Mouse (Mus musculus) heart, postnatal 25 days (tissue): ENCODE measurements around the gene Arhgap15. TPM values are rescaled to one million over a fixed set of nuclear protein-coding genes. Genes with fewer than 3 reads are reported as not detected.

ENCODE experiments used
- DNase-seq: peaks from one replicate; pipeline ENCODE4 v3.0.0; 2022; ENCODE audit warnings: low spot score
- intact Hi-C: fragments of 180-260 bp; cut with DNase I; formaldehyde crosslinking; loops from one replicate; pipeline ENCODE4 v1.15.1; 2025
- total RNA-seq, 2 experiments: library from RNA; stranded (reverse); gene quantifications; 2 replicates each; pipeline ENCODE4 v1.2.3; 2021

Gene Arhgap15
- total RNA-seq, 2 experiments from 2014 or later = 0.42 to 0.92 TPM

DNA sequence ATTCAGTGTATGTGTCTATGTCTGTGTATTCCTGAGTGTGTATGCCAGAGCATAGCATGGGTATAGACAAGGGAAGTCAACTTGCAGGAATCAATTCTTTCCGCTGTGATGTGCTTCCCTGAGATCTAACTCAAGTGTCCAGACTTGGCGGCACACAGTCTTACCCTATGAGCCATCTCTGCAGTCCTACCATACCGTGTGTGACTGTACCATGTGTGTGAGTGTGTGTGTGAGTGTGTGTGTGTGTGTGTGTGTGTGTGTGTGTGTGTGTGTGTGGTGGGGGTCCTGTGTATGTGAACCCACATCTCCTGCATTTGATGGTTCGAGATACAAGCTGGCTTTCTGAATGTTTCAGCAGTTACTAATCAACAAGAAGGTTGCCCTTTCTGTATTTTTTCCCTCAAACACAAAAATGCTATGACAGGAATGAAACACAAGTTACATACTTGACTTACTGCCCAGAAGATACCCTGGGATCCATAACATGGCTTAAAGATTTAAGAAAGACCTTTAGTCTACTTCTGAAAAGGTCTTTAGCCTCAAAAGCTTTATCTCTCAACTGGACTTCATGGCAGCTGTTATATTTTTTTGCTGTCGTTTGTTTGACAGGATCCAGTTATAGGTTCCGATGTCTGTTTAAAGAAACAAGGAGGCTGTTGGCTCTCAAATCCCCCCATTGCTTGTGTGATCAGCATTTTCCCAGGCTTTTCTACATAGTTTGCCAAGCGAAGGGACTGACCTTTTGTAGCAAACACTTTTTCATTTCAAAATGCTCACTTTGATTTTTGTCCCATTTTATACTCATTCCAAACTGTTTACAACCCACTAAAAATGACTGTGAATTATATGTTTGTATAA is 397.7 kb downstream of the Arhgap15 start:
- intact Hi-C loops = no loop called here
- no peak for DNase-seq

- intact Hi-C loops = no loop called here
- no peak for DNase-seq
Observed at GRCm38 (mm10) chr2:44147486-44147885, 398.9 kb downstream of the Arhgap15 start.

- DNase-seq = peak; percentile 6
- intact Hi-C loops = no loop called here
Observed at GRCm38 (mm10) chr2:44147971-44148370, 399.3 kb downstream of the Arhgap15 start.

DNA sequence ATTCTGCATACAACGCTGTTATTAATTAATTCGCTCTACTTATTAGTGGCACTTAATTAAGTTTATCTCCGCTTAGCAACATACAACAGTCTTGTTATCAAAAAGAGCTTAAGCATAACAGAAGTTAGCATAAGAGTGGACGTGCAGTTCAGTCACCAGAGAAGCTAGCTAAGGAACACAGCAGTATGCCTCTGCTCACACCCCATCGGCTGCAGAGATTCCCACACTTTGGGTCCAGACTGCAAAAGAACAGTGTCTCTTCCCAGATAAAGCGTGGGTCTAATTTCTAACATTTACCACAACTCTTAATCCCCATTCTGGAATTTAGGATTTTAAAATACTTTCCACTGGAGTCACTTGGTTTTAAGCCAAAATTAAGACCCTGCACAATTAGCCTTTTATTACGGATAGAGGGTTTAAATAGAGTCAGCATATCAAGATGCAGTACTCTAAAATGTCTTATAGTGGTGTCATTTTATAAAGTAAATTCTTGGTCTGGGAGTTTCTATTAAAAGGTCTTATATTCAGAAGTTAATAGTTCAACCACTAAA is 400.0 kb downstream of the Arhgap15 start:
- DNase-seq = no peak
- intact Hi-C loops = no loop called here

DNA sequence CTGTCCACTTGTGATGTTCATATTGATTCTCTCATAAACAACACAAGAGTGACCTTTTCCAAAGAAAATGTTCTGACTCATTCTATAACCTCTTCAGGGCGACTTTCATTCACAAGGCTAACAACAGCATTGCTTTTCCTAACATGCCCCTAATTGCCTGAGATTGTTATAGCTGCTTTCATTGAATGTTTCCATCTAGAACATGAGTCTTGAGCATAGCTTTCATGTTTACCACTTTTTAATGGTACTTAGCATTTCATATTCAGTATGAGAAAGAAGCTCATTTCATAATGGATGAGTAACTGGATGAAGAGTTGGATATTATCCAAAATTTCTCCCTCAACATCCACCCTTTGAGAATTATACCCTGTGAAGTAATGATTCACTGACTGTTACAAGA is 403.7 kb downstream of the Arhgap15 start:
- intact Hi-C loops = no loop called here
- DNase-seq = no peak

GRCm38 (mm10) chr2:44160358-44160757 is 411.7 kb downstream of the Arhgap15 start:
- intact Hi-C loops = no loop called here
- DNase-seq = no peak

DNA sequence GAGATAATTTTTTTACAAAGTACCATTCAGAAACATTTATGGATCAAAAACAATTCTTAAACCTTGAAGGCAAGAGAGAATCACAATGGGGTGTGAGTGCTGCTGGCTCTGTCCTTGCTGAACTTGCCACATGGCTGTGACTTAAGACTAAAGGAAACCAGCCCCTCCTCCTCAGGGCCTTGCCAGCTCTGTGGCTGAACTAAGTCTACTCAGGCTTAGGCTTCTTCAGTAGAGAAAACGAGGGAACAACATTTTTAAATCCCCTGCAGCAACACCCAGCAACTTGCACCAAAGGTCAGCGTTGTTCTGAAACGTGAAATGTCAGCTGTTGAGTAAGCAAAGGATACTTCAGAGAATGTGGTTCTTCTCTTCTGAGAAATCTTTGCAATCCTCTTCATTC is 417.2 kb downstream of the Arhgap15 start:
- DNase-seq = no peak
- intact Hi-C loops = no loop called here

GRCm38 (mm10) chr2:44166716-44167115 is 418.1 kb downstream of the Arhgap15 start:
- DNase-seq = no peak
- intact Hi-C loops = no loop called here

GRCm38 (mm10) chr2:44184476-44184875 is 435.9 kb downstream of the Arhgap15 start:
- intact Hi-C loops = no loop called here
- no peak for DNase-seq

GRCm38 (mm10) chr2:44190749-44191148 is 442.1 kb downstream of the Arhgap15 start:
- intact Hi-C loops = no loop called here
- DNase-seq = no peak

GRCm38 (mm10) chr2:44192058-44192457 is 443.4 kb downstream of the Arhgap15 start:
- no peak for DNase-seq
- intact Hi-C loops = no loop called here

DNA sequence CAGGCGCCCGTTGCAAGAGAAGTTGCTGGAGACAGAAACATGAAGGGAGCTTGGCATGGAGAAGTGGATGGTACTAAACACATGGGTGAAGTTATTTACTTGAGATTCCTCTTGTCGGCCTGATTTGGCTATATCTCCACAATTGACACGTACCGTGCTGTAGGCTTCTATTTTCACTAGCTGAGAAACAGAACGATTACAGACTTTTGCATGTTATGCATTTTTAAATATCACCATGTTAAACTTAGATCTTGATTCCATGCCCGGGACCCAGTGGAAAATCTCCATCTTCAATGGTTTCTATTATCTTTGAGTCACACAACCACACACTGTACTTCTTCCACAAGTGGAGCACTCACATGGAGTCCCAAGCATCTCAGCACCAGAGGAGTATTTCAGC is 466.9 kb downstream of the Arhgap15 start:
- intact Hi-C loops = no loop called here
- no peak for DNase-seq

DNA sequence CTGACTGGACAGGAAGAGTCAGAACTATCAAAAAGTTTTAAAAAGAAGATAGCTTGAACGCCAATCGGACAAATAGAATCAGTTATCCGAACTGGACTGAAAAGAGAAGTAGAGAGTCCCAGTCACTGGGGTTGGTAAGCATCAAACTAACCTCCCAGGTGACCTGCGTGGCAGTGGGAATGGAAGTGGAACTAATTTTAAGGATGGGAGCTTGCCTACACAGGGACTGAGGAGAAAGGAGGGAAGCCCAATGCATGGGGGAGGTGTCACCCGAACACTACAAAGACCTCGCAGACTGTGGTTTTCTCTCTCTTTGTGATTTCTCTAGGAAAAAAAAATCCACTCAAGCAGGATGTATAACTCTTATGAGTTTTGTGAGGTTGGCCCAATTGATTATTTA is 469.2 kb downstream of the Arhgap15 start:
- intact Hi-C loops = no loop called here

GRCm38 (mm10) chr2:44218317-44218716 is 469.7 kb downstream of the Arhgap15 start:
- DNase-seq = no peak
- intact Hi-C loops = no loop called here

More for the DNA sequence above, 469.2 kb downstream of the Arhgap15 start:
- DNase-seq = no peak

GRCm38 (mm10) chr2:44221686-44222085 is 473.1 kb downstream of the Arhgap15 start:
- intact Hi-C loops = no loop called here
- DNase-seq = no peak

DNA sequence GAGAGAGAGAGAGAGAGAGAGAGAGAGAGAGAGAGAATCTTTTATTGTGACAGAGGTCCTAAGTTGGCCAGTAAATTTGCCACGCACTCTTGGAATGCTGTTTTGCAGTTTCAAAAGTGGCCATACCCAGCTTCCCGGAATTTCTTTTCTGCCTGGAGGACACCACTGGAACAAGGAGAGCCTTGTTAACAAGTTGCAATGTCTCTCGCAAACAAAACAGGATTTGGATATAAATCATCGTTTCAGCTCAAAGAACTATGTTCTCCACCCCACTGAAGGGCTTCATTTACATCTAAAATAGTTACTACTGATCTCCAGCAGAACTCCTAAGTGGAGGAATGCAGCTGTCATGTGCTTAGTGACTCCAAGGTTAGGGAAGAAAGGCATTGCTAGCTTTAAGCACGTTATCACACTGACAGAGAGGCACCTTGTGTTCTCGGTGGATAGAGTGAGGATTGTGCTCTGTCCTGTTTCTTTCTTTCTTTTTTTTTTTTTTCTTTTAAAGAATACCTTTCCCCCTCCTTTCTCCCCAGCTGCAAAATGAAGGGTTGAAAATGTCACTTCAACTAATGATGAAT is 473.6 kb downstream of the Arhgap15 start:
- DNase-seq = no peak
- intact Hi-C loops = no loop called here

- no peak for DNase-seq
- intact Hi-C loops = no loop called here
Observed at GRCm38 (mm10) chr2:44234856-44235255, 486.2 kb downstream of the Arhgap15 start.

DNA sequence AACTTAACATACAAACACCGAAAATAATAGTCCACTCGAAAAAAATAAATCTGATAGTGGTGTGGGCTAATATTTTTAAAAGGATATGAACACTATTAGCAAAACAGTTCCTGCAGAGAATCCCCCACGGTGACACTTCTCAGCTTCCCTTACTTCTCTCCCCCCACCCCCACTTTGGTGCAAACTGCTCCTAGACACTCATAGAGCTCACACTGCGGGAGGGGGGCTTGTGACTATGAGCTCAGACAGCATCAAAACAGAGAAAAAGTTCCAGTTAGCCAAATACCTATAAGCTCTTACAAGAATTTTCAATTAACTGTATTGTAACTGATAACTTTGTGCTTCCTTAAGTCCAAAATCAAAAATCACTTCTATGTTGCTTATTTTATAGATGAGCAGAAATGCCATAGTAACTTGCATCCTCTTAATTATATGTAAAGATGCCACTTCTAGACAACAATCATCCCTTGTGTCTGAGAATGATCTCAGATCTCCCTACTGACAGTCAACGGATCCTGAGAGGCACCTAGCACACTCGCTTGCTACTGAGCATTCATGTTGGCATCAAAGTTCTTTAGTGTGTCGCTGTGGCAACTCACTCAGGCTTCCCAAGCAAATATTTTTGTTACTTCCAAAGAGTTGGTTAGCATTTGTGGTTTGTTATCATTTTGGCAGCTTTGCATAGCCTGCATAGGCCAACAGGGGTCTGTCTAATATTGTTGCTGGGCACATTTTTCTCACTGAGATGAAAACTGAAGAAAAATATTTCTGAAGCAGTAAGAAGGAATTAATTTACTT is 493.2 kb downstream of the Arhgap15 start:
- DNase-seq = no peak
- intact Hi-C loops = no loop called here

- intact Hi-C loops = no loop called here
Observed at GRCm38 (mm10) chr2:44242628-44243255, 494.1 kb downstream of the Arhgap15 start.

GRCm38 (mm10) chr2:44255343-44255742 is 506.7 kb downstream of the Arhgap15 start:
- no peak for DNase-seq
- intact Hi-C loops = no loop called here

More at GRCm38 (mm10) chr2:44242628-44243255, 494.1 kb downstream of the Arhgap15 start:
- no peak for DNase-seq
